Mouse (Mus musculus) gastrocnemius, adult 2 months (tissue): ENCODE measurements around the gene Foxm1. TPM values are rescaled to one million over a fixed set of nuclear protein-coding genes. Genes with fewer than 3 reads are reported as not detected.

Source experiments
- DNase-seq: peaks from one replicate; pipeline ENCODE4 v3.0.0; 2022
- H3K27ac ChIP-seq: fragments of 200-600 bp; 2 replicates; pipeline ENCODE4 v1.8.1; 2022; ENCODE audit warnings: mild to moderate bottlenecking
- H3K4me3 ChIP-seq: fragments of 200-600 bp; 2 replicates; pipeline ENCODE4 v1.8.1; 2022; ENCODE audit warnings: mild to moderate bottlenecking, moderate library complexity
- CTCF ChIP-seq: fragments of 200-600 bp; IDR thresholded peaks from 2 replicates; pipeline ENCODE4 v1.8.1; 2022; ENCODE audit warnings: antibody characterized with exemption, mild to moderate bottlenecking, moderate library complexity
- intact Hi-C: fragments of 180-260 bp; cut with DNase I; formaldehyde crosslinking; loops from one replicate; pipeline ENCODE4 v1.15.1; 2025
- total RNA-seq, 2 experiments: library from RNA; stranded (reverse); gene quantifications; 2 replicates each; pipeline ENCODE4 v1.2.3; 2021

Foxm1 gene
- total RNA-seq, 2 experiments from 2014 or later, result 0.10 to 0.22 TPM

GRCm38 (mm10) chr6:128381254-128381653 lies 18.5 kb downstream of the Foxm1 start:
- Histone ChIP-seq H3K27ac (no peak overlapping the region), H3K4me3 (no peak overlapping the region)
- intact Hi-C loops, result loop anchor here (2.0 kb wide), 1 partner anchor 30 kb away; no protein-coding TSS in a partner anchor
- no peak for DNase-seq
- TF ChIP-seq CTCF, result no peak

- Histone ChIP-seq H3K27ac (no peak overlapping the region), H3K4me3 (no peak overlapping the region)
- TF ChIP-seq CTCF, result no peak
- intact Hi-C loops, result no loop called here
- DNase-seq, result no peak
Measured at GRCm38 (mm10) chr6:128383752-128384151, 21.0 kb downstream of the Foxm1 start.

- TF ChIP-seq CTCF, result no peak
- intact Hi-C loops, result no loop called here
- no peak overlapping the region for H3K4me3 ChIP-seq
- no peak overlapping the region for H3K27ac ChIP-seq
- DNase-seq, result no peak
Measured at GRCm38 (mm10) chr6:128385026-128385425, 22.3 kb downstream of the Foxm1 start.

GRCm38 (mm10) chr6:128389185-128389584 lies 26.4 kb downstream of the Foxm1 start:
- intact Hi-C loops, result no loop called here
- DNase-seq, result no peak
- H3K4me3 ChIP-seq, result no peak overlapping the region
- no peak overlapping the region for H3K27ac ChIP-seq
- TF ChIP-seq CTCF, result no peak

- no peak for DNase-seq
- intact Hi-C loops, result no loop called here
- Histone ChIP-seq H3K27ac (no peak overlapping the region), H3K4me3 (no peak overlapping the region)
- no peak for TF ChIP-seq CTCF
Measured at GRCm38 (mm10) chr6:128390683-128391082, 27.9 kb downstream of the Foxm1 start.

GRCm38 (mm10) chr6:128397574-128398261 lies 35.0 kb downstream of the Foxm1 start:
- intact Hi-C loops, result no loop called here
- no peak for TF ChIP-seq CTCF
- H3K27ac ChIP-seq, result no peak overlapping the region
- H3K4me3 ChIP-seq, result no peak overlapping the region
- no peak for DNase-seq

GRCm38 (mm10) chr6:128398996-128399395 lies 36.2 kb downstream of the Foxm1 start, which contains the start of gene Nrip2:
Gene Nrip2 (plus strand): TSS chr6:128399296.
- Histone ChIP-seq H3K27ac (peak within 1 kb of the TSS; percentile 70), H3K4me3 (peak within 1 kb of the TSS; percentile 44)
- TF ChIP-seq CTCF, result no peak
- intact Hi-C loops, result no loop called here
- no peak for DNase-seq

GRCm38 (mm10) chr6:128399421-128400185 lies 36.8 kb downstream of the Foxm1 start:
- intact Hi-C loops, result no loop called here
- TF ChIP-seq CTCF, result no peak
- Histone ChIP-seq H3K4me3 (peak overlapping the region; percentile 44), H3K27ac (peak overlapping the region; percentile 70)
- DNase-seq, result peak; percentile 37

GRCm38 (mm10) chr6:128404708-128405107 lies 41.9 kb downstream of the Foxm1 start:
- DNase-seq, result no peak
- Histone ChIP-seq H3K4me3 (no peak overlapping the region), H3K27ac (no peak overlapping the region)
- no peak for TF ChIP-seq CTCF
- intact Hi-C loops, result no loop called here

- no peak for DNase-seq
- intact Hi-C loops, result no loop called here
- H3K27ac ChIP-seq, result no peak overlapping the region
- no peak for TF ChIP-seq CTCF
- no peak overlapping the region for H3K4me3 ChIP-seq
Measured at GRCm38 (mm10) chr6:128408544-128409125, 45.9 kb downstream of the Foxm1 start.

- TF ChIP-seq CTCF, result no peak
- Histone ChIP-seq H3K27ac (no peak overlapping the region), H3K4me3 (no peak overlapping the region)
- no peak for DNase-seq
- intact Hi-C loops, result loop anchor here (2.0 to 5.0 kb wide), 3 partner anchors 30 to 183 kb away; no protein-coding TSS in a partner anchor
Measured at GRCm38 (mm10) chr6:128410305-128410704, 47.5 kb downstream of the Foxm1 start.

- peak; percentile 99 for TF ChIP-seq CTCF
- peak; percentile 77 for DNase-seq
- H3K4me3 ChIP-seq, result no peak overlapping the region
- intact Hi-C loops, result loop anchor here (2.0 to 5.0 kb wide), 3 partner anchors 30 to 184 kb away; no protein-coding TSS in a partner anchor
- H3K27ac ChIP-seq, result no peak overlapping the region
Measured at GRCm38 (mm10) chr6:128411115-128411514, 48.3 kb downstream of the Foxm1 start.

GRCm38 (mm10) chr6:128416169-128416568 lies 53.4 kb downstream of the Foxm1 start:
- TF ChIP-seq CTCF, result no peak
- DNase-seq, result no peak
- intact Hi-C loops, result no loop called here

More at GRCm38 (mm10) chr6:128416169-128416568, 53.4 kb downstream of the Foxm1 start:
- Histone ChIP-seq H3K4me3 (no peak overlapping the region), H3K27ac (no peak overlapping the region)
